Mouse (Mus musculus): Measurements from ENCODE around the gene Tmem131. TPM values are rescaled to one million over a fixed set of nuclear protein-coding genes. Genes with fewer than 3 reads are reported as not detected.
"Not testable (repeated sequence)": the region's sequence is repeated elsewhere in the genome, so short reads cannot be mapped to it uniquely, and the experiment has no call there.

Gene Tmem131
- polyA plus RNA-seq, 1 experiment = 46.6 TPM

DNA sequence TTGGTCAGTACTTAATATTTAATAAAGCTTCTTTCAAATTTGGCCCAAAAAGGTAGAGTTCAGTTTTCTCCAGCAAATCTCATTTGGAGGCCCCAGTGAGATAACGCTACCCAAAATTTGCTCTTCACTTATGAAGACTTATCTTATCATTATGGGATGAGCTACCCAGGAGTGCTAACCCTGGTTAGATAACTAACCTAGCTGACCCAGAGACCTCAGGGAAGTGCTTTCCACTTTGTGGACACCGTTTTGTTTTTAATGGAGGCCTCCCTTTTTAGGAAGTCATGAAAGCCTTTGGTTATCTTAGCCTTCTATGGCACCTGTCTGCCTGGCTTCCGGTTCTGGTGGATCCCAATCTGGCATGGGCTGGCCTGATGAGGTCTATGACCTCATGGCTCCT, 49.3 kb downstream of the Tmem131 start:
- 80% methylated on average over 3 of the region's 3 CpGs for WGBS
- TF ChIP-seq POLR2A (IDR thresholded peaks at IDR 0.05; ENCODE audit: borderline replicate concordance, control insufficient read depth, low read depth, low read length) (no peak), CTCF (IDR thresholded peaks at IDR 0.05; ENCODE audit: control insufficient read depth, insufficient read depth, low read length) (no peak)
- Histone ChIP-seq H3K4me3 (replicated peaks; ENCODE audit: control insufficient read depth, low read depth, low read length) (no peak overlapping the region), H3K4me1 (ENCODE audit: control insufficient read depth, insufficient read depth, low read length) (no peaks in the 10 kb centered on the region; the same call in 1 of the 2 replicates), H3K27ac (ENCODE audit: control insufficient read depth, insufficient read depth, low read depth, low read length, poor library complexity) (no peak overlapping the region)

DNA sequence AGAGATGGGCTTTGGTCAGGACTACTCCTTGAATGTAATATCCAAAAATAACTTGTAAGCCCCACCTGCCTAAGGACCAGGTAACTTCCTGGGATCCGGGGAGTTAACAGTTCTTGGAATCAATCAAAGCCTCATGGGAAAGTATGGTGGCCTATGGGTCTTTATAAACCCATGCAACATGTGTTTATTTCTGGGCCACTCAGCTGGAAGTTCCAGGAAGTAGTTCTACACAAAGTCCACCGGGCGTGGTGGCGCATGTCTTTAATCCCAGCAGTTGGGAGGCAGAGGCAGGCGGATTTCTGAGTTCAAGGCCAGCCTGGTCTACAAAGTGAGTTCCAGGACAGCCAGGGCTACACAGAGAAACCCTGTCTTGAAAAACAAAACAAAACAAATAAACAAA, 49.7 kb downstream of the Tmem131 start:
- not testable (repeated sequence) for H3K4me3 ChIP-seq (replicated peaks; ENCODE audit: control insufficient read depth, low read depth, low read length); H3K27ac ChIP-seq (ENCODE audit: control insufficient read depth, insufficient read depth, low read depth, low read length, poor library complexity); H3K4me1 ChIP-seq (ENCODE audit: control insufficient read depth, insufficient read depth, low read length)
- 91% methylated on average over 5 of the region's 5 CpGs for WGBS

DNA sequence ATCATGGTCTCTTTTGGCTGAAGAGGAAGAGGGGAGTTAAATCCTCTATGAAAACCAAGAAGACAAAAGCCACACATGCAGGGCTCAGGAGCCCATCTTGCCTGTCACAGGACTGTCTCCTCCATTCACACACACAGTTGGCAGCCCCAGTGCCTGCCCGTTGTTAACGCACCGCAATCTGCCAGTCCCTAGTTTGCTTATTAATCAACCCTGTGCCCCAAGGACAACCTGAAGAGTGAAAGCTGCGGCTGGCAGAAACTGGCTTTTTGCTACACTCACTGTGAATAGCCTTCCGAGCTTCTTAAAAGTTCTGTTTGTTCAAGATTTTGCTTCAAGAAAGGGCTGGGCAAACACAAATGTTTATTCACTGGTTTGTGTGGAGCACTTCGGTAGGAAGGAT, 50.3 kb downstream of the Tmem131 start:
- TF ChIP-seq POLR2A (IDR thresholded peaks at IDR 0.05; ENCODE audit: borderline replicate concordance, control insufficient read depth, low read depth, low read length) = no peak
- no peak for TF ChIP-seq CTCF (IDR thresholded peaks at IDR 0.05; ENCODE audit: control insufficient read depth, insufficient read depth, low read length)
- WGBS = 92% methylated on average over 6 of the region's 6 CpGs
- no peak overlapping the region for H3K4me3 ChIP-seq (replicated peaks; ENCODE audit: control insufficient read depth, low read depth, low read length)
- no peak overlapping the region for H3K27ac ChIP-seq (ENCODE audit: control insufficient read depth, insufficient read depth, low read depth, low read length, poor library complexity)
- H3K4me1 ChIP-seq (ENCODE audit: control insufficient read depth, insufficient read depth, low read length) = no peaks in the 10 kb centered on the region; the same call in 1 of the 2 replicates

DNA sequence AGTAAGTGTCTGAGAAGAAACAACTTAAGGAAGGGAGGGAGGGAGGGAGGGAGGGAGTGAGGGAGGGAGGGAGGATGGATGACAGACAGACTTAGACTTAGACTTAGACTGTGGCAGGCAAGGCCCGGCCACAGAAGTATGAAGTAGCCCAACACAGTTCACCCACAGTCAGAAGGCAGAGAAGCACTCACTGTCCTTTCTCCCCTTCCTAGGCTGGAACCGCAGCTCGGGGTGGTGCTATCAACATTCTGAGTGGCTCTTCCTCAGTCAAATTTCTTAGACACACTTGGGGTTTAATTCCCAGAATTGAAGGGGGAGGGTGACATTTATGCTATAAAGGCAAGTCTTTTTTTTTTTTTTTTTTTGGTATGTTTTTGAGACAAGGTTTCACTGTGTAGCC, 51.0 kb downstream of the Tmem131 start:
- WGBS = 67% methylated on average over 3 of the region's 3 CpGs

DNA sequence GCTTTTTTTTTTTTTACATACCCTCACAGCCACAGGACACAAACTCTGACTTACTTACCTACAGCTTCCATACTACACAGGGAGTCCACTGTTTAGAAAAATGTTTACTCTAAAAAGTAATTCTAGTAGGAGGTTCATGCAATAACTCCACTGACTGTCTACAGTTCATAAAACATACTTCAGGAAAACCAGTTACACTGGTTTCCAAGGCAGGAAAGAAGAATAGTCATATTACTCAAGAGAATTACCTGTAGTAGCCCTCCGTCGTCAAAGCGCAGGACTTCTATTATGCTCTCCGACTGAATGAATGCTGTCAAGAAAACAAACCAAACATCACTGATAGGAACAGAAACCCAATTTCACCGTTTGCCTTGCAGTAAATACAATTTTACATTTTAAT, 54.5 kb downstream of the Tmem131 start:
- Histone ChIP-seq H3K4me3 (replicated peaks; ENCODE audit: control insufficient read depth, low read depth, low read length) (no peak overlapping the region), H3K4me1 (ENCODE audit: control insufficient read depth, insufficient read depth, low read length) (peaks cover 2% of the 10 kb centered on the region; the same call in 1 of the 2 replicates), H3K27ac (ENCODE audit: control insufficient read depth, insufficient read depth, low read depth, low read length, poor library complexity) (no peak overlapping the region)
- no peak for TF ChIP-seq POLR2A (IDR thresholded peaks at IDR 0.05; ENCODE audit: borderline replicate concordance, control insufficient read depth, low read depth, low read length)
- TF ChIP-seq CTCF (IDR thresholded peaks at IDR 0.05; ENCODE audit: control insufficient read depth, insufficient read depth, low read length) = no peak
- WGBS = 91% methylated on average over 5 of the region's 5 CpGs

More for the DNA sequence above, 51.0 kb downstream of the Tmem131 start:
- Histone ChIP-seq H3K4me1 (ENCODE audit: control insufficient read depth, insufficient read depth, low read length) (no peaks in the 10 kb centered on the region; the same call in 1 of the 2 replicates), H3K4me3 (replicated peaks; ENCODE audit: control insufficient read depth, low read depth, low read length) (no peak overlapping the region), H3K27ac (ENCODE audit: control insufficient read depth, insufficient read depth, low read depth, low read length, poor library complexity) (no peak overlapping the region)
- TF ChIP-seq CTCF (IDR thresholded peaks at IDR 0.05; ENCODE audit: control insufficient read depth, insufficient read depth, low read length) = no peak
- TF ChIP-seq POLR2A (IDR thresholded peaks at IDR 0.05; ENCODE audit: borderline replicate concordance, control insufficient read depth, low read depth, low read length) = no peak

DNA sequence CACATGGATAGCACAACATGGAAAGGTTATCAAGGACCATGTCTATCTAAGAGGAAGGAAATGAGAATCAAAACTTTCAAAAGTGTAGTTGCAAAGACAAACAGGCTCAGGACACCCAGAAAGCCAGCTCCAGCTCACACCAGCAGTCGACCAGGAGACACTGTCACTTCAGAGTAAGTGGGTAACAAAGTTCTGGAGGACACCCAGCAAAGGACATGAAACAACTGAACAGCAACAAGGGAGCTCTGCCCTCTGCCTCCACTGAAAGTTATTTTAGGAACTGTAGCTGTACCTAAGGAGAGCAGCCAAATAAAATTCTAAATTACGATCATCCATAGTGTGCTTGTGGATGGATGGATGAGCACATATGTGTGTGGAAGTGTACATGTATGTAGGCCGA, 56.3 kb downstream of the Tmem131 start:
- no peak for TF ChIP-seq CTCF (IDR thresholded peaks at IDR 0.05; ENCODE audit: control insufficient read depth, insufficient read depth, low read length)
- no peak for TF ChIP-seq POLR2A (IDR thresholded peaks at IDR 0.05; ENCODE audit: borderline replicate concordance, control insufficient read depth, low read depth, low read length)
- 78% methylated on average over 3 of the region's 3 CpGs for WGBS
- no peak overlapping the region for H3K27ac ChIP-seq (ENCODE audit: control insufficient read depth, insufficient read depth, low read depth, low read length, poor library complexity)
- H3K4me3 ChIP-seq (replicated peaks; ENCODE audit: control insufficient read depth, low read depth, low read length) = no peak overlapping the region
- peaks cover 5% of the 10 kb centered on the region; the same call in 1 of the 2 replicates for H3K4me1 ChIP-seq (ENCODE audit: control insufficient read depth, insufficient read depth, low read length)

DNA sequence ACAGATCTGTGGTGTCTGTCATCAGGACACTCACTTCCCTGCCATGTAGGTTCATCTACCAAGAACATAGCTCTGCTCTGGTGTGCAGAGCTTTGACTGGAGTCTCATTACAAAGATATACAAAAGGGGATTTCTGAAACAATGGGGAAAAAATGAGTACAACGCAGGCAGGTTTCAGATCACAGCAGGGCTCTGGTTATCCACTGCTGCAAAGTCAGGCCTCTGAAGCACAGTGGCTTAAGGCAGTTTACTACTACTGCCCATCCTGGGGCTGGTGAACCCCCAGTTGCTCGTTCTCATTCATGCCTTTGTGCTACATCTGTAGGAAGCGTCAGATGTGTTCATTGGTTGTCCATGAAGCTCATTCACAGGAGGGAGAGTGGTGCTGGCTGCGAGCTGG, 57.0 kb downstream of the Tmem131 start:
- TF ChIP-seq CTCF (IDR thresholded peaks at IDR 0.05; ENCODE audit: control insufficient read depth, insufficient read depth, low read length) (no peak), POLR2A (IDR thresholded peaks at IDR 0.05; ENCODE audit: borderline replicate concordance, control insufficient read depth, low read depth, low read length) (no peak)
- WGBS = 90% methylated on average over 4 of the region's 4 CpGs
- Histone ChIP-seq H3K27ac (ENCODE audit: control insufficient read depth, insufficient read depth, low read depth, low read length, poor library complexity) (no peak overlapping the region), H3K4me3 (replicated peaks; ENCODE audit: control insufficient read depth, low read depth, low read length) (no peak overlapping the region), H3K4me1 (ENCODE audit: control insufficient read depth, insufficient read depth, low read length) (peaks cover 5% of the 10 kb centered on the region; the same call in 1 of the 2 replicates)

DNA sequence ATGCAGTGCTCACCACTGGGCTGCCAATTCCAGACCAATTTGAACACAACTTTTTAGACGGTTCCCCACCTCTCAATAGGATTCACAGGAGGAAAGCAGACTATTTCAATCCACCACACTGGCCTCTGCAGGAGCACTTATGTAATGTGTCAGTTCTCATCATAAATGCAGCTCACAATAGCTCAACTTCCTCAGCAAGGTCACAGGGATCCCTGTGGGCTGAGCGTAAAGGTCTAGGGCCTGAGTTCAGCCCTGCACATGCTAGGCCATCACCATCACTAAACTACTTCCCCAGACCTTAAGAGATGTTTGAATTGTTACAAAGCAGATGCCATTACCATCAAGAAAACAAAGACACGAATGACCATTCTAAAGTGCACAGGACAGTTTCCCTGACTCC, 58.9 kb downstream of the Tmem131 start:
- H3K4me3 ChIP-seq (replicated peaks; ENCODE audit: control insufficient read depth, low read depth, low read length) = no peak overlapping the region
- 44% methylated on average over 3 of the region's 3 CpGs for WGBS
- no peak for TF ChIP-seq CTCF (IDR thresholded peaks at IDR 0.05; ENCODE audit: control insufficient read depth, insufficient read depth, low read length)
- TF ChIP-seq POLR2A (IDR thresholded peaks at IDR 0.05; ENCODE audit: borderline replicate concordance, control insufficient read depth, low read depth, low read length) = no peak
- no peak overlapping the region for H3K27ac ChIP-seq (ENCODE audit: control insufficient read depth, insufficient read depth, low read depth, low read length, poor library complexity)
- peaks cover 5% of the 10 kb centered on the region; the same call in 1 of the 2 replicates for H3K4me1 ChIP-seq (ENCODE audit: control insufficient read depth, insufficient read depth, low read length)

DNA sequence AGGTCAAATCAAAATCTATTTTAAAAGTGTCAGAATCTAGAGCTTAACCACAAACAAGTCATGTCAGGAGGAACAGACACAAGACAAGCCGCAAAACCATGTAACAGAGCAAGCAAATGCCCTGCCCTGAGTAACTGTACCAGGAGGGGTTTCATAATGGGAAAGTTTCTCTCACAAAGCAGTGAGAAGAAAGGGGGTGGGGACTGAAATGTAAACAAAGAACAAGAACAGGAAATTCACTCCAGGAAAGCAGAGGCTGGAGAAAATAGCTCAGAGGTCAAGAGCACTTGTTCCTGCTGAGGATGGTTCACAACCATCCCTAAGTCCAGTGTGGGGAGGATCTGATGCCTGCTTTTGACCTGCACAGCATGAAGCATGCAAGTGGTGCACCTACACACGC, 59.7 kb downstream of the Tmem131 start:
- TF ChIP-seq CTCF (IDR thresholded peaks at IDR 0.05; ENCODE audit: control insufficient read depth, insufficient read depth, low read length) = no peak
- no peak for TF ChIP-seq POLR2A (IDR thresholded peaks at IDR 0.05; ENCODE audit: borderline replicate concordance, control insufficient read depth, low read depth, low read length)
- Histone ChIP-seq H3K4me1 (ENCODE audit: control insufficient read depth, insufficient read depth, low read length) (peaks cover 5% of the 10 kb centered on the region; the same call in 1 of the 2 replicates), H3K27ac (ENCODE audit: control insufficient read depth, insufficient read depth, low read depth, low read length, poor library complexity) (no peak overlapping the region), H3K4me3 (replicated peaks; ENCODE audit: control insufficient read depth, low read depth, low read length) (no peak overlapping the region)
- WGBS = 19% methylated on average over 2 of the region's 2 CpGs
